Mouse (Mus musculus) embryonic facial prominence, embryonic 13.5 days (tissue): ENCODE measurements at regions not wholly inside any gene's neighbourhood (a gene's known extent, or its start where the extent isn't known, plus 50 kb on each side); places are given as distances from the start of the nearest gene placed in this dataset.
"Not testable (repeated sequence)": the region's sequence is repeated elsewhere in the genome, so short reads cannot be mapped to it uniquely, and the experiment has no call there.

Experiments
- ATAC-seq: fragments of 200-750 bp; cut with Nextera tagmentation; 2 replicates; pipeline ENCODE4 v1.8.0; 2017; ENCODE audit warnings: low read depth; ENCODE audit not compliant: insufficient number of reproducible peaks, insufficient read depth, low FRiP score, low TSS enrichment
- H3K27ac ChIP-seq: fragments of 300-500 bp; sonication (generic); 2 replicates; pipeline ENCODE4 v1.5.1; 2015; ENCODE audit warnings: moderate library complexity, mild to moderate bottlenecking, inconsistent platforms
- H3K27me3 ChIP-seq: fragments of 300-500 bp; sonication (generic); 2 replicates; pipeline ENCODE4 v1.6.1; 2015; ENCODE audit warnings: mild to moderate bottlenecking, inconsistent platforms
- H3K36me3 ChIP-seq: fragments of 300-500 bp; sonication (generic); 2 replicates; pipeline ENCODE4 v1.6.1; 2015; ENCODE audit warnings: mild to moderate bottlenecking, inconsistent platforms
- H3K4me1 ChIP-seq: fragments of 300-500 bp; sonication (generic); 2 replicates; pipeline ENCODE4 v1.6.1; 2015; ENCODE audit warnings: inconsistent platforms
- H3K4me2 ChIP-seq: fragments of 300-500 bp; sonication (generic); 2 replicates; pipeline ENCODE4 v1.6.1; 2015; ENCODE audit warnings: moderate library complexity, mild to moderate bottlenecking, inconsistent platforms
- H3K4me3 ChIP-seq: fragments of 300-500 bp; sonication (generic); 2 replicates; pipeline ENCODE4 v1.5.1; 2015; ENCODE audit warnings: mild to moderate bottlenecking, inconsistent platforms
- H3K9ac ChIP-seq: fragments of 300-500 bp; sonication (generic); 2 replicates; pipeline ENCODE4 v1.6.1; 2015; ENCODE audit warnings: mild to moderate bottlenecking, inconsistent platforms
- H3K9me3 ChIP-seq: fragments of 300-500 bp; sonication (generic); 2 replicates; pipeline ENCODE4 v1.6.1; 2016; ENCODE audit warnings: inconsistent platforms
- WGBS: fragments of 180-500 bp; shearing (Covaris S2); methylation state at CpG from one replicate; pipeline ENCODE4 v1.1.7; 2015; ENCODE audit warnings: mixed read lengths; 5-methylcytosine and 5-hydroxymethylcytosine counted together

DNA sequence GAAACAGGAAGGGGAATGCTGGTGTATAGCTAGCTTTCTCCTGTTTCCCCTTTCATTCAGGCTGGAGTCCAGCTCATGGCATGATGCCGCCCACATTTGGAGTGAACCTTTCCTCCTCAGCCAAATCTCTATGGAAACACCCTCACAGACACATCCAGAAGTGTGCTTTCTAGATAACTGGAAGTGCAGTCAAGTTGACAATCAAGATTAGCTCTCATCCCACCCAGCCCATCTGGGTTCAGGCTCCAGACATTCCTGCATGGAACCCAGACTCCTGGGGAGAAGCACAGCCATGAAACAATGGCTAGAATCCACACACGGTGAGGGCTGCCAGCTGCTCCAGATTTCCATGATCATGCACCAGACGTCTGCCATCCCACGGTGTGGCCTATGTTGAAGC is 85.5 kb upstream of the Klf13 start:
- Histone ChIP-seq H3K27ac (no peak overlapping the region), H3K9ac (no peak overlapping the region), H3K27me3 (no peaks in the 10 kb centered on the region), H3K4me1 (peaks cover 9% of the 10 kb centered on the region), H3K9me3 (no peaks in the 10 kb centered on the region), H3K36me3 (no peaks in the 10 kb centered on the region), H3K4me2 (no peak overlapping the region), H3K4me3 (no peak overlapping the region)
- 78% methylated on average over 4 of the region's 4 CpGs for WGBS
- ATAC-seq, result no peak

- Histone ChIP-seq H3K9me3 (no peaks in the 10 kb centered on the region), H3K4me2 (no peak overlapping the region), H3K4me3 (no peak overlapping the region), H3K9ac (no peak overlapping the region), H3K36me3 (no peaks in the 10 kb centered on the region), H3K4me1 (peaks cover 9% of the 10 kb centered on the region), H3K27me3 (no peaks in the 10 kb centered on the region), H3K27ac (no peak overlapping the region)
- 52% methylated on average over 7 of the region's 7 CpGs for WGBS
- no peak for ATAC-seq
Measured at GRCm38 (mm10) chr7:64022711-64023468, 84.2 kb upstream of the Klf13 start.

DNA sequence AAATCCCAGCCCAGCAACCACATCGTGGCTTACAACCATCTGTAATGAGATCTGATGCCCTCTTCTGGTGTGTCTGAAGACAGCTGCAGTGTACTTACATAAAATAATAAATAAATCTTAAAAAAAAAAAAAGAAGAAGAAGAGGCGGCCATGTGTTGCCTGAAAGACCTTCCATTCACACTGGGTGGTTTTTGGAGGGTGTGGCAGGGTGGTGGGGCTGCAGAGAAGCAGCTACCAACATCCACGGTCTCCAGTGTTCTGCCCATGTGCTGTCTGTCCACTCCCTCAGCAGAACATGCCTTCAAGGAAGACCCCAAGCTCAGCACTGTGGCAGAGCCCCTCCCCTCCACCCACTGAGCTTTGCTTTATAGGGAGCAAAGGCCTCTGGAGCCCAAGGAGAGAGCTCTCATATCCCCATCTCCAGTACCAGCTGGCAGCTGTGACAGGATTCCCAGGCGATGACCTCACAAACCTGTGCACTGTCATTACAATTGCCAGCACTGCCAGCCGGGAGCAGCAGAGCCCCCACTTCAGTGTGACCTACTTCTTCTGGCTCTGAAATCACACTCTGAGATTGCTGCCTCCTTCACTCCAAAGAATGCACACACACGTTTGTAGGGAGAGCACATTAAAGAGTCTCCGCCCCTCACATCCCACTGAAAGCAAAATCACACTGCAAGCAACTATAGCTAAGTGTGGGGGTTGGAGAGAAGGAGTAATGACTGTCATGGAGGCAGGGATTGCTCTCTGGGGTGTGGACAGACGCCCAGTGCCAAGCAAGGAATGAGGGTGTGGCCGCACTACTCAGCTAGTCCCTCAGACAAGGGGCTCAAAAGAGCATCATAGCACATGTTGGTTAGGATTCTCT is 82.8 kb upstream of the Klf13 start:
- H3K4me1 ChIP-seq, result peaks cover 15% of the 10 kb centered on the region
- H3K4me3 ChIP-seq, result no peak overlapping the region
- H3K27me3 ChIP-seq, result no peaks in the 10 kb centered on the region
- no peak overlapping the region for H3K27ac ChIP-seq
- H3K4me2 ChIP-seq, result no peak overlapping the region
- H3K9me3 ChIP-seq, result no peaks in the 10 kb centered on the region
- no peaks in the 10 kb centered on the region for H3K36me3 ChIP-seq
- ATAC-seq, result no peak
- WGBS, result 63% methylated on average over 9 of the region's 9 CpGs
- H3K9ac ChIP-seq, result no peak overlapping the region

- Histone ChIP-seq H3K27ac (no peak overlapping the region), H3K9me3 (no peaks in the 10 kb centered on the region), H3K9ac (no peak overlapping the region), H3K27me3 (no peaks in the 10 kb centered on the region), H3K36me3 (no peaks in the 10 kb centered on the region), H3K4me3 (no peak overlapping the region), H3K4me1 (peaks cover 15% of the 10 kb centered on the region), H3K4me2 (no peak overlapping the region)
- no peak for ATAC-seq
- whole genome bisulfite sequencing, result 50% methylated on average over 3 of the region's 3 CpGs
Measured at GRCm38 (mm10) chr7:64018107-64018506, 79.4 kb upstream of the Klf13 start.

DNA sequence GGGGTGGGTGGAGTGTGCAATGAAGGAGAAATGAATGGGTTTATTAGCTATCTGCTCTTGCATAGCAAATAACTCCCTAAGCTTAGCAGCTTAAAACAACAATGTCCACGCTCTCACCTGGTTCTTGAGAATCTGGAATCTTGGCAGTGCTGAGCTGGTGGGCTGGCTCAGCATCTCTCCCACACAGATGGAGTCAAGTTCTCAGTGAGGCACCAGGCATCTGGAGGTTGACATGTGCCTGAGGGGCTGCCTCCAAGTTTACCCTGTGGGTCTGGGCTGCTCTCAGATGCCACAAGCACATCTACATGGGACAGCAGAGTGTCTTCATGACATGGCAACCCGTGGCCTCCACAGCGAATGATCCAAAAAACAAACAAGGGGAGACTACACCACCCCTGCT is 78.2 kb upstream of the Klf13 start:
- no peaks in the 10 kb centered on the region for H3K27me3 ChIP-seq
- no peaks in the 10 kb centered on the region for H3K9me3 ChIP-seq
- H3K4me1 ChIP-seq, result peaks cover 12% of the 10 kb centered on the region
- no peak overlapping the region for H3K27ac ChIP-seq
- no peak overlapping the region for H3K4me3 ChIP-seq
- H3K9ac ChIP-seq, result no peak overlapping the region
- no peak for ATAC-seq
- H3K36me3 ChIP-seq, result no peaks in the 10 kb centered on the region
- 76% methylated on average over 3 of the region's 3 CpGs for WGBS
- no peak overlapping the region for H3K4me2 ChIP-seq

DNA sequence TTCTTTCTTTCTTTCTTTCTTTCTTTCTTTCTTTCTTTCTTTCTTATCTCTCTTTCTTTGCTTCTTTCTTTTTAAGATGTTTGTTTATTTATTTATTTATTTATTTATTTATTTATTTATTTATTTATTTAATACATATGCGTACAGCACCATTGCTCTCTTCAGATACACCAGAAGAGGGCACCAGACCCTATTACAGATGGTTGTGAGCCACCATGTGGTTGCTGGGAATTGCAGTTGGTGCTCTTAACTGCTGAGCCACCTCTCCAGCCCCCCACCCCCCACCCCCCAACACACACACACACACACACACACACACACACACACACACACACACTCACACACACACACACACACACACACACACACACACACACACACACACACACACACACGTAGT is 76.4 kb upstream of the Klf13 start:
- not testable (repeated sequence) for H3K4me2 ChIP-seq, H3K9me3 ChIP-seq, ATAC-seq, H3K27ac ChIP-seq, H3K27me3 ChIP-seq, H3K9ac ChIP-seq, H3K36me3 ChIP-seq, H3K4me1 ChIP-seq, H3K4me3 ChIP-seq
- WGBS, result 82% methylated on average over 1 of the region's 2 CpGs

DNA sequence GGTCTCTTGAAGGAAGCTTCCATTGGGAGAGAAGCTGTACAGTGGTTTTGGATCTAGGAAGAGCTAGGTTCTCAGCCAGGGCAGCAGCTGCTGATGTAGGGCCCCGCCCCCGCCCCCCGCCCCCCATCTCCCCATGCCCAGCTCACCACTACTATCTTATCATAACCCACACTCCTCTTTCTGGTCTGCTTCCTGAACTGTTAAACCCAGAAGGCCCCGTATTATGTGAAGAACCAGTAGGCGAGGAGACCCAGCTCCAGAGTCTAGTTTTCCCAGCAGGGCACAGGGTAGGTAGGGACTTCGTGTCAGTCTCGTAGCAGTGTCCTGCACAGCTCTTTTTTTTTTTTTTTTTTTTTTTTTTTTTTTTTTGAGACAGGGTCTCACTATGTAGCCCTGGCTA is 75.5 kb upstream of the Klf13 start:
- Histone ChIP-seq H3K27me3 (no peaks in the 10 kb centered on the region), H3K36me3 (no peaks in the 10 kb centered on the region), H3K9me3 (no peaks in the 10 kb centered on the region), H3K27ac (no peak overlapping the region), H3K4me3 (no peak overlapping the region), H3K4me2 (no peak overlapping the region), H3K9ac (no peak overlapping the region), H3K4me1 (peaks cover 6% of the 10 kb centered on the region; the same call in 1 of the 2 replicates)
- ATAC-seq, result no peak
- WGBS, result 83% methylated on average over 7 of the region's 7 CpGs

DNA sequence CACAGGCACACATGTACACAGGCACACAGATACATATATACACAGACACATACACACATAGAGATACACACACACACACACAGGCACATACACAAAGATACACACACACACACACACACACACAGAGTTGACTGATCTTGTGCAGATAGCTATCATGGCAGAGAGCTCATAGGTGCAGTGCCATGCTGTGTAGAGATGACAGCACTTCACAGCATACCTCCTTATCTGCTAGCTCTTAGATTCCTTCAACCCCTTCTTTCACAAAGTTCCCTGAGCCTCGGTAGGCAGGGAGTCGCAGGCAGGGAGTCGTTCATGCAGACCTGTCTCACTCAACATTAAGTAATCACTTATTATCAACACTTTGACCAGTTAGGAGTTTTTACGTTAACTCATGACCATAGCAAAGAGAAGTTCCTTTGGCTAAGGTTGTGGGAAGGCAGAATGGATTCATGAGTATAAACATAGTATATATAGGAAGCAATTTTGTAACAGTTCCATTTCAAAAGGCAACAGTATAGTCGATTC is 74.4 kb upstream of the Klf13 start:
- H3K9ac ChIP-seq, result no peak overlapping the region
- peaks cover 6% of the 10 kb centered on the region; the same call in 1 of the 2 replicates for H3K4me1 ChIP-seq
- 82% methylated on average over 5 of the region's 5 CpGs for WGBS
- H3K27ac ChIP-seq, result no peak overlapping the region
- no peak overlapping the region for H3K4me3 ChIP-seq
- no peak for ATAC-seq
- H3K9me3 ChIP-seq, result no peaks in the 10 kb centered on the region
- no peaks in the 10 kb centered on the region for H3K27me3 ChIP-seq
- H3K4me2 ChIP-seq, result no peak overlapping the region
- H3K36me3 ChIP-seq, result no peaks in the 10 kb centered on the region

GRCm38 (mm10) chr7:64012268-64012601 is 73.5 kb upstream of the Klf13 start:
- WGBS, result 86% methylated on average over 8 of the region's 8 CpGs
- no peak overlapping the region for H3K4me3 ChIP-seq
- H3K4me1 ChIP-seq, result peaks cover 6% of the 10 kb centered on the region; the same call in 1 of the 2 replicates
- H3K9ac ChIP-seq, result no peak overlapping the region
- no peak overlapping the region for H3K27ac ChIP-seq
- no peaks in the 10 kb centered on the region for H3K9me3 ChIP-seq
- no peaks in the 10 kb centered on the region for H3K27me3 ChIP-seq
- H3K36me3 ChIP-seq, result no peaks in the 10 kb centered on the region
- ATAC-seq, result no peak
- H3K4me2 ChIP-seq, result no peak overlapping the region

DNA sequence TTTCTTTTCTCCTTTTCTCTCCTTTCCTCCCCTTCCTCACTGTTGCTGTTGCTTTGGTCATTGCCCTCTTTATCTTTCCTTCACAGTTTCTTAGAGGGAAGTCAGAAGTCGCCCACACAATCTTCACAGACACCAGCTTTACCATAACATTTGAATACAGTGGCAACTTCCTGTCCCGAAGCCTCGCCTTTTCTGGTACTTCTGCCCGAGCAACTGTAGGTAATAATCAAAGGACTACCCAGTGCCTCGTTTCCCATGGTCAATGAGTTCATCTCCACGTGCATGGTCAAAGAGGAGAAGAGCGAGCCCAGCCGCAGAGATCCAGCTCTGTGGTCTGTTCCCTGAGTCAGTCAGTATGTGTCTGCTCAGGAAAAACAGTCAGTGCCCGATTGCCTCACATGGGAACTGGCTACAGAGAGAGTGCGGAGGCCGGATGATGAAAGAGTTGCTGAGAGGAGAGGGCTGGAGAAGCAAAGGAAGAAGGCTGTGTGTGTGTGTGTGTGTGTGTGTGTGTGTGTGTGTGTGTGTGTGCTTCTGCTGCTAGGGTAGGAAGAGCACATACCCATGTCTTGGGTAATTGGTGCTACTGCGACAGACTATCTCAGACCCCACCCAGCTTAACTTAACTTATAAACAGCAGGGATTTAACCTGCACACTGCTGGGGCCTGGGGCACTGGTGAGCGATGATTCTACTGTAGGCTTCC is 73.0 kb upstream of the Klf13 start:
- peaks cover 1% of the 10 kb centered on the region; the same call in 1 of the 2 replicates for H3K4me1 ChIP-seq
- no peaks in the 10 kb centered on the region for H3K9me3 ChIP-seq
- H3K4me2 ChIP-seq, result no peak overlapping the region
- H3K27me3 ChIP-seq, result no peaks in the 10 kb centered on the region
- no peak overlapping the region for H3K4me3 ChIP-seq
- ATAC-seq, result no peak
- H3K27ac ChIP-seq, result no peak overlapping the region
- H3K9ac ChIP-seq, result no peak overlapping the region
- 68% methylated on average over 13 of the region's 13 CpGs for WGBS
- H3K36me3 ChIP-seq, result no peaks in the 10 kb centered on the region

DNA sequence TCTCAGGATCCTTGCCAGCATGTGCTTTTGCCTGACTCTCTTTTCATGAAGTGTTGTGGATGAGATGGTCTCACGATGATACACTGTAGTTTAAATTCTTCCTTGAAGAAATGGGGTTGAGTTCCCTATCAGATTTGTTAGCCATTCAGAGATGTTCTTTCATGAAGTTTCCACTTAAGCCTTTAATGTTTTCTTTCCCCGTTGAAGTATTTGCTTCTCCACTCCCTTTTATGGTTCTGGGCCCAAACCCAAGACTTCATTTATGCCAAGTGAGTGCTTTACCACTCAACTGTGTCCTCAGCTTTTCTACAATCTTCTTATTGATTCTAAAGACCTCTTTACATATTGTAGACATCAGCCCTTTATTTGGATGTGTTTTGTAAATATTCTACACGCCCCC is 71.9 kb upstream of the Klf13 start:
- no peaks in the 10 kb centered on the region for H3K4me1 ChIP-seq
- no peak overlapping the region for H3K9ac ChIP-seq
- H3K27me3 ChIP-seq, result no peaks in the 10 kb centered on the region
- H3K36me3 ChIP-seq, result no peaks in the 10 kb centered on the region
- ATAC-seq, result no peak
- no peaks in the 10 kb centered on the region for H3K9me3 ChIP-seq
- 79% methylated on average over 3 of the region's 3 CpGs for WGBS
- H3K27ac ChIP-seq, result no peak overlapping the region
- no peak overlapping the region for H3K4me3 ChIP-seq
- H3K4me2 ChIP-seq, result no peak overlapping the region
